Mouse (Mus musculus) liver, adult 10 weeks (tissue): ENCODE measurements around the gene Olfr916. TPM values are rescaled to one million over a fixed set of nuclear protein-coding genes. Genes with fewer than 3 reads are reported as not detected.

Source experiments
- polyA plus RNA-seq: library from polyadenylated mRNA; stranded (reverse); fragments of 350-450 nt; fragmentation: Illumina TruSeq; extraction: RNeasy Lipid Tissue Mini Kit (QIAGEN cat#74804); gene quantifications from one replicate; pipeline ENCODE4 v1.2.3, GENCODE M21; 2014; ENCODE audit warnings: low read depth, low replicate concordance

The Olfr916 gene
- not detected for polyA plus RNA-seq

GRCm38 (mm10) chr9:38659775-38660174 lies at the start of gene Olfr916:
Gene Olfr916, minus strand, starts transcription at chr9:38659875.

GRCm38 (mm10) chr9:38674501-38674900 lies 14.8 kb upstream of the Olfr916 start, which contains the start of gene Olfr918:
Gene Olfr918, minus strand, starts transcription at chr9:38674601.

GRCm38 (mm10) chr9:38665742-38666141 lies 6.1 kb upstream of the Olfr916 start, which contains the start of gene Olfr917:
Gene Olfr917, minus strand, starts transcription at chr9:38665842.

Other genes starting within 250 kb of the Olfr916 start
- gene Olfr901, start 230.4 kb downstream of the Olfr916 start, polyA plus RNA-seq, result not detected
- gene Olfr902, start 212.2 kb downstream of the Olfr916 start, polyA plus RNA-seq, result not detected
- gene Olfr904, start 196.7 kb downstream of the Olfr916 start, polyA plus RNA-seq, result not detected
- gene Olfr905, start 188.8 kb downstream of the Olfr916 start, polyA plus RNA-seq, result not detected
- gene Olfr906, start 172.8 kb downstream of the Olfr916 start, polyA plus RNA-seq, result not detected
- not detected for gene Olfr907, start 164.1 kb downstream of the Olfr916 start, polyA plus RNA-seq
- not detected for gene Olfr911-ps1, start 138.3 kb downstream of the Olfr916 start, polyA plus RNA-seq
- gene Olfr910, start 122.0 kb downstream of the Olfr916 start, polyA plus RNA-seq, result not detected
- gene Olfr912, start 79.7 kb downstream of the Olfr916 start, polyA plus RNA-seq, result not detected
- not detected for gene Olfr913, start 67.1 kb downstream of the Olfr916 start, polyA plus RNA-seq
- gene Olfr914, start 54.8 kb downstream of the Olfr916 start, polyA plus RNA-seq, result not detected
- gene Olfr917, start 6.0 kb upstream of the Olfr916 start, polyA plus RNA-seq, result not detected
- gene Olfr918, start 14.7 kb upstream of the Olfr916 start, polyA plus RNA-seq, result not detected
- gene Olfr919, start 43.8 kb upstream of the Olfr916 start, polyA plus RNA-seq, result not detected
- gene Vwa5a, start 58.4 kb upstream of the Olfr916 start, polyA plus RNA-seq, result 32.5 TPM
- gene Olfr920, start 92.4 kb upstream of the Olfr916 start, polyA plus RNA-seq, result 0.13 TPM
- gene Olfr921, start 113.2 kb upstream of the Olfr916 start, polyA plus RNA-seq, result not detected
- not detected for gene Olfr922, start 154.7 kb upstream of the Olfr916 start, polyA plus RNA-seq
- gene Olfr923, start 166.7 kb upstream of the Olfr916 start, polyA plus RNA-seq, result not detected
- gene Olfr924, start 184.6 kb upstream of the Olfr916 start, polyA plus RNA-seq, result not detected
- gene Olfr26, start 195.2 kb upstream of the Olfr916 start, polyA plus RNA-seq, result not detected
- not detected for gene Olfr926, start 217.3 kb upstream of the Olfr916 start, polyA plus RNA-seq